Mouse (Mus musculus): ENCODE measurements around the gene Akt2. TPM values are rescaled to one million over a fixed set of nuclear protein-coding genes. Genes with fewer than 3 reads are reported as not detected.
"Not testable (repeated sequence)": the region's sequence is repeated elsewhere in the genome, so short reads cannot be mapped to it uniquely, and the experiment has no call there.

The Akt2 gene
- polyA plus RNA-seq, 1 experiment, result 101 TPM

GRCm38 (mm10) chr7:27628190-27628589, 36.8 kb downstream of the Akt2 start:
- Histone ChIP-seq H3K4me3 (replicated peaks; ENCODE audit: extremely low read depth, low read depth, low read length) (no peak overlapping the region), H3K4me1 (ENCODE audit: control insufficient read depth, insufficient read depth, low read length) (0 out of 2 replicates have a peak, but pooled peaks cover 2% of the 10 kb centered on the region)
- DNase-seq, result no peak
- no peak for TF ChIP-seq POLR2A (IDR thresholded peaks at IDR 0.05; ENCODE audit: borderline replicate concordance, extremely low read depth, low read depth, low read length)
- no peak for TF ChIP-seq CTCF (IDR thresholded peaks at IDR 0.05; ENCODE audit: insufficient read depth, low read length)
- WGBS, result 85% methylated on average over 6 of the region's 6 CpGs

- not testable (repeated sequence) for DNase-seq; H3K4me1 ChIP-seq (ENCODE audit: control insufficient read depth, insufficient read depth, low read length); H3K4me3 ChIP-seq (replicated peaks; ENCODE audit: extremely low read depth, low read depth, low read length)
- 86% methylated on average over 7 of the region's 7 CpGs for WGBS
Measured at GRCm38 (mm10) chr7:27628816-27629215, 37.5 kb downstream of the Akt2 start.

GRCm38 (mm10) chr7:27631439-27631838, 40.1 kb downstream of the Akt2 start:
- Histone ChIP-seq H3K4me1 (ENCODE audit: control insufficient read depth, insufficient read depth, low read length) (0 out of 2 replicates have a peak, but pooled peaks cover 2% of the 10 kb centered on the region), H3K4me3 (replicated peaks; ENCODE audit: extremely low read depth, low read depth, low read length) (no peak overlapping the region)
- DNase-seq, result no peak
- 95% methylated on average over 4 of the region's 4 CpGs for whole genome bisulfite sequencing
- no peak for TF ChIP-seq POLR2A (IDR thresholded peaks at IDR 0.05; ENCODE audit: borderline replicate concordance, extremely low read depth, low read depth, low read length)
- no peak for TF ChIP-seq CTCF (IDR thresholded peaks at IDR 0.05; ENCODE audit: insufficient read depth, low read length)

GRCm38 (mm10) chr7:27633166-27633565, 41.8 kb downstream of the Akt2 start:
- 78% methylated on average over 6 of the region's 6 CpGs for WGBS
- H3K4me1 ChIP-seq (ENCODE audit: control insufficient read depth, insufficient read depth, low read length), result no peaks in the 10 kb centered on the region
- no peak overlapping the region for H3K4me3 ChIP-seq (replicated peaks; ENCODE audit: extremely low read depth, low read depth, low read length)
- DNase-seq, result no peak
- TF ChIP-seq POLR2A (IDR thresholded peaks at IDR 0.05; ENCODE audit: borderline replicate concordance, extremely low read depth, low read depth, low read length) (no peak), CTCF (IDR thresholded peaks at IDR 0.05; ENCODE audit: insufficient read depth, low read length) (no peak)

DNA sequence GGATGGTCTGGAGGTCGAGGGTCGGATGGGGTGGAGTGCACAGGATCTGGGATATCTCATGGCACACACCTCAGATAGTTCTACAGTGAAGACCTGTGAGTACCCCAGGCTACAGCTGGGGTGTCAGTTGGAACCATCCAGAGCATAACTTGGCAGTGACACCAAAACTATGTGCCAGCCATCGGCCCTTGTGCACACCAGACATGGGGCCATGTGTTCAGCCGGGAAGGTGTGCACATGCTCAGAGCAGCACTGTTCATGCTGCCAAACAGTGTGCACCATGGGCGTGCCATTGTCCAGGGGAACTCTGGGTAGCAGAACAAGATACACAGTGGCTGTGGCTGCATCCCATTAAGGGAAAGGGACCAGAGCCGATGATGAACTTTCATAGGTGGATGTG, 43.3 kb downstream of the Akt2 start:
- no peak overlapping the region for H3K4me3 ChIP-seq (replicated peaks; ENCODE audit: extremely low read depth, low read depth, low read length)
- no peak for DNase-seq
- no peak for TF ChIP-seq CTCF (IDR thresholded peaks at IDR 0.05; ENCODE audit: insufficient read depth, low read length)
- TF ChIP-seq POLR2A (IDR thresholded peaks at IDR 0.05; ENCODE audit: borderline replicate concordance, extremely low read depth, low read depth, low read length), result no peak
- H3K4me1 ChIP-seq (ENCODE audit: control insufficient read depth, insufficient read depth, low read length), result no peaks in the 10 kb centered on the region
- 97% methylated on average over 6 of the region's 6 CpGs for WGBS

- not testable (repeated sequence) for H3K4me3 ChIP-seq (replicated peaks; ENCODE audit: extremely low read depth, low read depth, low read length); DNase-seq
- 94% methylated on average over 2 of the region's 2 CpGs for WGBS
Measured at GRCm38 (mm10) chr7:27635094-27635493, 43.7 kb downstream of the Akt2 start.

DNA sequence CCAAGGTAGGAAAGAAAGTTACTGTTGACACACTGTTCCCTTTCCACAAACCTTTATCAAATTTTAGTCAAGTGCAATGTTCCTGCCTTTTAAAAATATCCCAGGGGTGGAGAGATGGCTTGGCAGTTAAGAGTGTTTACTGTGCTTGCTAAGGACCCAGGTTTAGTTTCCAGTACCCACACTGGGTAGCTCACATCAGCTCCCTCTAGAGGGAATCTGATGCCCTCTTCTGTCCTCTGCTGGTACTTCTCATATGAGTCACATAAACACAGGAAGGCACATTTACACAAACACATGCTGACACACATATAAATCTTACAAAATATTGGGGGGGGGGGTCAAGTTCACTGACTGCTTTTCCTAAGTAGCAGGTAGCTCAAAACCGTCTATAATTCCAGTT, 53.1 kb downstream of the Akt2 start:
- WGBS, result 21% methylated on average over 1 of the region's 1 CpGs

More at GRCm38 (mm10) chr7:27635094-27635493, 43.7 kb downstream of the Akt2 start:
- H3K4me1 ChIP-seq (ENCODE audit: control insufficient read depth, insufficient read depth, low read length), result not testable (repeated sequence)

DNA sequence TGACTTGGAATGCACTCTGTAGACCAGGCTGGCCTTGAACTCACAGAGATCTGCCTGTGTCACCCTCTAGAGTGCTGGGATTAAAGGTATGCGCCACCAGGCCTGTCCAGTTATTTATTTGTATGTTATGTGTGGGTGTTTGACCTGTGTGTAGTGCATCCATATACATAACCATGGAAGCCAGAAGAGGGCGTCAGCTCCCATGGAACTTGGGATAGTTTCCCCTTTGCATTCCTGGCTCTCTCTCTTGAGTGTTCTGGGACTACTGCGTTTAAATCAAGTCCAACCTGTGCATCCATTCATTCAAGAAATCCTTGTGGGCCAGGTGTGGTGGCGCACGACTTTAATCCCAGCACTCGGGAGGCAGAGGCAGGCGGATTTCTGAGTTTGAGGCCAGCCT, 55.2 kb downstream of the Akt2 start:
- H3K4me1 ChIP-seq (ENCODE audit: control insufficient read depth, insufficient read depth, low read length), result no peaks in the 10 kb centered on the region
- TF ChIP-seq CTCF (IDR thresholded peaks at IDR 0.05; ENCODE audit: insufficient read depth, low read length), result no peak
- no peak for TF ChIP-seq POLR2A (IDR thresholded peaks at IDR 0.05; ENCODE audit: borderline replicate concordance, extremely low read depth, low read depth, low read length)
- DNase-seq, result no peak
- 81% methylated on average over 7 of the region's 7 CpGs for WGBS
- H3K4me3 ChIP-seq (replicated peaks; ENCODE audit: extremely low read depth, low read depth, low read length), result no peak overlapping the region

More for the DNA sequence above, 53.1 kb downstream of the Akt2 start:
- H3K4me1 ChIP-seq (ENCODE audit: control insufficient read depth, insufficient read depth, low read length), result no peaks in the 10 kb centered on the region
- no peak for DNase-seq
- TF ChIP-seq POLR2A (IDR thresholded peaks at IDR 0.05; ENCODE audit: borderline replicate concordance, extremely low read depth, low read depth, low read length) (no peak), CTCF (IDR thresholded peaks at IDR 0.05; ENCODE audit: insufficient read depth, low read length) (no peak)
- no peak overlapping the region for H3K4me3 ChIP-seq (replicated peaks; ENCODE audit: extremely low read depth, low read depth, low read length)

- TF ChIP-seq CTCF (IDR thresholded peaks at IDR 0.05; ENCODE audit: insufficient read depth, low read length), result no peak
- TF ChIP-seq POLR2A (IDR thresholded peaks at IDR 0.05; ENCODE audit: borderline replicate concordance, extremely low read depth, low read depth, low read length), result no peak
- 75% methylated on average over 6 of the region's 6 CpGs for WGBS
- H3K4me3 ChIP-seq (replicated peaks; ENCODE audit: extremely low read depth, low read depth, low read length), result no peak overlapping the region
- no peak for DNase-seq
- no peaks in the 10 kb centered on the region for H3K4me1 ChIP-seq (ENCODE audit: control insufficient read depth, insufficient read depth, low read length)
Measured at GRCm38 (mm10) chr7:27647281-27648002, 56.1 kb downstream of the Akt2 start.

DNA sequence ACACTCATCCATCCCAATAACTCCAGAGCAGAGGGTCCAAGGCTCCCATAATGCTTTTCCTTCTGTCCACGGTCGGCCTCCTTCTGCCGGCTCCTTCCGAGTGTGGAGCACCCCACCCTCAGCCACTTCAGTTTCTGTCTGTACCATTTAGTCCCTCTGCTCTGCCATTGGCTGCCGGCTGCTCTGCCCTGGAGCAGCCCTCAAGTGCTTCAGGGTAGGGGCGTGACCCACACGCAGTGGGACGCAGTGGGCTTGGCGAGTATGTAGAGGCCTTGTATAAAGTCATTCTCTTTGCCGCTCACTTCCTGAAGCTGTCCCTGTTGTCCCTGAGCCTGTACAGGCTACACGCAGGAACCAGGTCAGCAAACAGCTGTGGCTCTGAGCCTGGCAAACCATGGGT, 58.4 kb downstream of the Akt2 start:
- Histone ChIP-seq H3K4me3 (replicated peaks; ENCODE audit: extremely low read depth, low read depth, low read length) (no peak overlapping the region), H3K4me1 (ENCODE audit: control insufficient read depth, insufficient read depth, low read length) (no peaks in the 10 kb centered on the region)
- no peak for DNase-seq
- WGBS, result 68% methylated on average over 11 of the region's 11 CpGs
- no peak for TF ChIP-seq CTCF (IDR thresholded peaks at IDR 0.05; ENCODE audit: insufficient read depth, low read length)
- TF ChIP-seq POLR2A (IDR thresholded peaks at IDR 0.05; ENCODE audit: borderline replicate concordance, extremely low read depth, low read depth, low read length), result no peak

Data from lung, adult 2 months (tissue).